Mouse (Mus musculus): ENCODE data around the gene Rnase1.

GRCm38 (mm10) chr14:51195681-51196080, 49.1 kb upstream of the Rnase1 start:
- TF ChIP-seq CTCF (IDR thresholded peaks at IDR 0.05; ENCODE audit: low read depth) (no peak), EP300 (optimal IDR thresholded peaks at IDR 0.05) (no peak)
